Mouse (Mus musculus): ENCODE results near the gene Sertad3.
"Not testable (repeated sequence)": the region's sequence is repeated elsewhere in the genome, so short reads cannot be mapped to it uniquely, and the experiment has no call there.

Gene Sertad3

GRCm38 (mm10) chr7:27493450-27493849 lies 19.9 kb downstream of the Sertad3 start:
- DNase-seq, result no peak

- DNase-seq, result not testable (repeated sequence)
These were observed 21.2 kb downstream of the Sertad3 start for GRCm38 (mm10) chr7:27494659-27495367.

- DNase-seq, result no peak
These were observed 25.5 kb downstream of the Sertad3 start, which contains the start of gene Prx for GRCm38 (mm10) chr7:27499036-27499435. Gene Prx, plus strand, starts transcription at chr7:27499324.

- DNase-seq, result no peak
These were observed 28.1 kb downstream of the Sertad3 start for GRCm38 (mm10) chr7:27501620-27502019.

- DNase-seq, result no peak
These were observed 33.3 kb downstream of the Sertad3 start for GRCm38 (mm10) chr7:27506765-27507370.

GRCm38 (mm10) chr7:27507711-27508647 lies 34.4 kb downstream of the Sertad3 start:
- peak; percentile 92 for DNase-seq

GRCm38 (mm10) chr7:27508648-27509005 lies 35.1 kb downstream of the Sertad3 start:
- peak; percentile 52 for DNase-seq

GRCm38 (mm10) chr7:27510809-27511208 lies 37.2 kb downstream of the Sertad3 start:
- DNase-seq, result no peak

GRCm38 (mm10) chr7:27514961-27515360 lies 41.4 kb downstream of the Sertad3 start:
- no peak for DNase-seq

- no peak for DNase-seq
These were observed 44.7 kb downstream of the Sertad3 start for GRCm38 (mm10) chr7:27518314-27518713.

GRCm38 (mm10) chr7:27520104-27520503 lies 46.5 kb downstream of the Sertad3 start:
- no peak for DNase-seq

GRCm38 (mm10) chr7:27520599-27520998 lies 47.0 kb downstream of the Sertad3 start:
- DNase-seq, result no peak

- DNase-seq, result no peak
These were observed 49.4 kb downstream of the Sertad3 start, which contains the start of gene Hipk4 for GRCm38 (mm10) chr7:27522967-27523366. Gene Hipk4, plus strand, starts transcription at chr7:27523267.

GRCm38 (mm10) chr7:27523805-27524204 lies 50.2 kb downstream of the Sertad3 start:
- DNase-seq, result no peak

GRCm38 (mm10) chr7:27526039-27526827 lies 52.7 kb downstream of the Sertad3 start:
- peak; percentile 74 for DNase-seq
